Mouse (Mus musculus) CD4-positive helper T cell, adult 2 months (primary cell): Measurements from ENCODE around the gene Ush2a.

Source experiments
- DNase-seq: peaks from one replicate; pipeline ENCODE4 v3.0.0-alpha.2; 2012; ENCODE audit warnings: low read depth, missing footprints, low spot score

Gene Ush2a

GRCm38 (mm10) chr1:188668513-188668912 lies 406.7 kb downstream of the Ush2a start:
- no peak for DNase-seq

DNA sequence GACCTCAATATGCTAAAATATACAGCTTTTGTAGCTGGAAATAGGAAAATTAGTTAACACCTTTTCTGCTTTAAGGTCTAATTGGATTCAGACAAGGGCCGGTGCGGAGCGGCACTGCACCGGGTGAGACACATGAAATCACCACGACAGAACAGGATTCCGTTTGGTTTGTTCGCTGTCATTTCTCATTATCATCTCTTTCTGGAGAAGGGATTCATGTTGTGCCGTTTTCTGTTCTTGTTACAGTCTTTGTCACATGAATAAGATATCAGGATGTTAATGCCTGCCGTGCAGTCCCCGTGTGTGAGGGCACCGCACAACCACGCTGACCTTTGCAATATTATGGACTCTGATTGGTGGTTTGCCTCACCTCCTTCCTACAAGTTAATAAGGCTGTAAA lies 411.0 kb downstream of the Ush2a start:
- DNase-seq: no peak

- DNase-seq: no peak
Measured at GRCm38 (mm10) chr1:188674640-188675510, 413.1 kb downstream of the Ush2a start.

- no peak for DNase-seq
Measured at GRCm38 (mm10) chr1:188675511-188675863, 413.7 kb downstream of the Ush2a start.

- no peak for DNase-seq
Measured at GRCm38 (mm10) chr1:188678189-188678588, 416.4 kb downstream of the Ush2a start.

DNA sequence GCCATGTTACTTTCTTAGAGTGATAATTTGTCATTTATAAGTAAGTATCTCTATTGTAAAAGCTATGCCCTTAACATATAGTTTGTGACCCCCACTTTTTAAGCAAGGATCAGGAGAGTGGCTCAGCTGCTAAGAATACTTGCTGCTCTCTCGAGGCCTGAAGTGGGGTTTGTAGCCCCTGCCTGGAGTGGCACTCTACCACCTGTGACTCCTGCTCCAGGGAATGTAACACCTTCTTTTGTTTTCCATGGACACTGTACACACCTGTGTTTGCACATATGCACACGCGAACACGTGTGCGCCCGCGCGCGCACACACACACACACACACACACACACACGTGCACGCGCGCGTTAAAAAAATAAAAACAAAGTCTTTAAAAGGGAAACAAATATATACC lies 424.5 kb downstream of the Ush2a start:
- DNase-seq: no peak

- no peak for DNase-seq
Measured at GRCm38 (mm10) chr1:188696295-188696694, 434.5 kb downstream of the Ush2a start.

- DNase-seq: no peak
Measured at GRCm38 (mm10) chr1:188708176-188708575, 446.4 kb downstream of the Ush2a start.

DNA sequence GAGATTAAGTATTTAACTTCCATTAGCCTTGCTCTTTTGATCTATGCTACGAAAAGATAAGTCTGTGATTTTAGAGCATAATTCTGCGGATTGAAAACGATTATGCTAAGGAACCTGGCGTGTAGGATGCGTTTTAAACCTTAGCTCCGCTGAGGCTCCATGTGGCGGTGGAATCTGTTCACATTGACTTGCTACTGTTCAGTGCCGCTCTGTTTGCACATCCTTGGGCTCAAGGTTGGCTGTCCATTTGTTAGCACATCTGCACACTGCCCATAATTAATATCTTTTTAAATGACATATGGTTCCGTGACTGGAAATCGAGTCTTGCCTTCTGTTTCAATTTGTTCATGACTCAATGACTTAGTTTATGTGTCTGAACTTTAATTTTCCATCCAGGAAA lies 446.9 kb downstream of the Ush2a start:
- DNase-seq: no peak

DNA sequence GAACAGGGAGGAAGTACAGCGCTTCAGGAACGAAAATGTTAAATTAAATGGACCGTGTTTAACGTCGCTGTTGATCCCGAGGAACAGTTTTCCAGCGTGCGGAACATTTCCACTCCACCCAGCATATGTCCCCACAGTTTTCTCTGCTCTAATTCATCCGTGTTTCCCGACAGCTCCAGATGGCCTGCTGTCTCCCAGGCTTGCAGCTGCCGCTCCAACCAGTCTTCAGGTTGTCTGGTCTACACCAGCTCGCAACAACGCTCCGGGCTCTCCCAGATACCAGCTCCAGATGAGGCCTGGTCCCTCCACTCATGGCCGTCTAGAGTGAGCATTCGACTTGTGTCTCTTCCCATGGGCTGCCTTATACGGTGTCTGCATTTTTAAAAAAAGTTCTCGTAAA lies 452.3 kb downstream of the Ush2a start:
- no peak for DNase-seq

GRCm38 (mm10) chr1:188714941-188715340 lies 453.1 kb downstream of the Ush2a start:
- DNase-seq: no peak

- no peak for DNase-seq
Measured at GRCm38 (mm10) chr1:188716886-188717285, 455.1 kb downstream of the Ush2a start.

- DNase-seq: no peak
Measured at GRCm38 (mm10) chr1:188725122-188725995, 463.5 kb downstream of the Ush2a start.

DNA sequence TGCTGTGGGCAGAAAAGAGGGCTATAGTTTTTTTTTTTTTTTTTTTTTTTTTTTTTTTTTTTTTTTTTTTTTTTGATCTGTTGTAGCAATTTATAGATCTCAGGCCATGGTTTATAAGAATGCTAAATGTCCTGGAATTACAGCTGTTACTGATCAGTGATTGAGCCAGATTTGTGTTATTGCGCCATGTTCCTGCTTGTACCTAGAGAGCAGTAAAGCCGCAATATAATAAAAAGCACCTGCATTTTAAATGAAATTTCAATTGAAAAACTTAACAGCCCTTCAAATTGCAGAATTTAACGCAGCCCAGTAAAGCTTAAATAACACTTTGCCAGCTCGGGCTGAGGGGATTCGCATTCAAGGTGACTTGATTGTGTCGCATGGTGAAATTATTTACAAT lies 465.1 kb downstream of the Ush2a start:
- no peak for DNase-seq

GRCm38 (mm10) chr1:188728625-188729024 lies 466.8 kb downstream of the Ush2a start:
- DNase-seq: no peak

DNA sequence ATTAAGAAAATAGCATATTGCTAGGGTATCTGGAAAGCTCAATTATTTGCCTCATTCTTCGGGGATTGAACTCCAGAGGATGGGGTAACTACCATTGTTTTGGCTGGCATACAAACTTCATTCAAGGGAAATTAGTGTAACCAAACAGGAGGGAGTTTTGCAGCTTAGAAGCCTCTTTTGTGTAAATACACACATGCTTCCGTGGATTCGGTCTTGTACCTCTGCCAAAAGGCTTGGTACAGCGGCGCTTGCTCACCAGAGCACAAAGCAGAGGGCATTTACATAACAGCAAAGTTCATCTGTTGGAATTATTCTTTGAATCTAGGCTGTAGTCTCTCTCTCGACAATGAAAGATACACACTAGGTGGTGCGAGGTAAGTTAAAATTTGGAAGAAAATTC lies 467.4 kb downstream of the Ush2a start:
- no peak for DNase-seq

GRCm38 (mm10) chr1:188734741-188735266 lies 473.0 kb downstream of the Ush2a start:
- DNase-seq: no peak

DNA sequence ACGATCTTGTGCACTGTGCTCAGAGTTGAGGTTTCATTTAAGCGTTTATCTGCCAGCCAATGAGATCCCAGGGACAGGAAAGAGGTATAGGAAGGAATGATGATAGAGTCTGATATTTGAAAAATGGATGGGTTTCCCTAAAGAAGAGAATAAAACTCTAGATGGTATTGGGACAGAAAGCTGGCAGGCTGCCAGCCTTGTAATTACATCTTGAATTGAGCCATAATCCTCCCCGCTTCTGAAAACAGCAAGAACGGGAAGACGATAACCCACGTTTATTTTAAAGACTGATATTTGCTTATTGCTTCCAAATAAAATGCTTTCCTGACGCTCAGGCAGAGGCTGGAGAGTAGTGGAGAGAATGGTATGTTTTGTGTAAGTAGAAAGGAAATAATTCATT lies 481.1 kb downstream of the Ush2a start:
- DNase-seq: no peak

GRCm38 (mm10) chr1:188755031-188755430 lies 493.2 kb downstream of the Ush2a start:
- no peak for DNase-seq

DNA sequence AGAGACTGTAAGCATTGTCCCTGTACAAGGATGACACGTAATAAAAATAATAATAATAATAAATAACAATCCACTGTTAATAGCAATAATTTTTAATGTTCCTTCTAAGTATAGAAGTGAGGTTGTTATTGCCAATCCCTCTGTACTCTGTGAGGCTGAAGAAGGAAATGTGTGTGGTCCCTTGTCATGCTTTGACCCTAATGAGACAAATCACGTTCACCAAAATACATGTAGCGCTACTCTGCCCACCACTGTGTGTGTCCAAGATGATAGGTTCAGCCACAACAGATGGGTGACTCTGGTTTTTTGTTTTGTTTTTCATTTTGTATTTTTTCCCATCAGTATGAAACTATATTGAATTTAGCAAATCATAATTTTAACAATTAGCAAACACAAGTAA lies 498.7 kb downstream of the Ush2a start:
- DNase-seq: no peak

GRCm38 (mm10) chr1:188762463-188762862 lies 500.6 kb downstream of the Ush2a start:
- DNase-seq: no peak

- no peak for DNase-seq
Measured at GRCm38 (mm10) chr1:188763761-188764160, 501.9 kb downstream of the Ush2a start.
